Comparison of ENCODE assay signal across 7 mouse cellular contexts in the genomic region with DNA sequence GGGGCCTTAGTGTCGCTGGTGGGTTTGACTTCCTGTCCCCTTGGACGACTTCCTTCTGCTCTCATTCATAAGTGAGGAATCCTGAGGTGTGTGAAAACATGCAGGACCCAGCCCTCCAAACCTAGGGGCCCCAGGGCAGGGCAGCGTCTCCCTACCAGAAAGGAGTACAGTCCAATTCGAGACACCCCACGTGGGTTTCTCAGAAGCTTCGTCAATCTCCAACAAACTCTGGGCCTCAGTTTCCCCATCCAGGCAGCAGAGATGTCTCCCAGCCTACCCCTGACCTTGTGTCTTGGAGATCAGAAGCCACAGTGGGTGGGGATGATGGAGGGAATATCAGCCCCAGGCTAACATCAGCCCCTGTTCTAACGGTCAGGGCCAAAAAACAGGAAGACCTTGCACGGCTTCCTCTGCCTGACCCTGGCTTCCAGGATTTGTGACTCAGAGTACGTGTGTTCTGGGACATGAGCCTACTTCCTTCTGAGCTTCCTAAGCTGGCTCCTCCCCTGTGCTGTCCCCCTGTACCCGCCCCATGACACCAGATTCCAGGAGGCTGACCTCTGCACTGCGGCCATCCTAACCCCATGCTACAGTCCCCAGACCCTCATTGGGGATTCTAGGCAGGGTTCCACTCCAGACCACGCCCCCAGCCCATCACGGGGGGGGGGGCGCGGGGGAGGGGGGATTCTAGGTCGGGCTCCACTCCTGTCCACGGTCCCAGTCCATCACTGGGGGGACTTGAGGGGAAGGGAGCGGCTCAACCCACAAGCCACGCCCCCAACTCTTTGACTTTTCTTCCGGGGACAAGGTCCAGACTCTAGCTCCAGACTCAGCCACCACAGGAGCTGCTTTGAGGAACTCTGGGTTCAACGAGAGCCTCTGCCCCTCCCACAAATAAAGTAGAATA. TPM values are rescaled to one million over a fixed set of nuclear protein-coding genes. Genes with fewer than 3 reads are reported as not detected.
DNase-seq lines count a peak whose midpoint lies in the region; ATAC-seq and TF ChIP-seq lines count a peak whose summit lies in the region.

No protein-coding gene starts in this region.

- no peak for TF ChIP-seq CTCF in bone marrow, adult 2 months (IDR thresholded peaks at IDR 0.05; ENCODE audit: control insufficient read depth, insufficient read depth, low read length)
- no peak for TF ChIP-seq CTCF in intestine, postnatal 0 days (IDR thresholded peaks at IDR 0.05; ENCODE audit: low read depth)

- peak overlapping the region; percentile 5; the same call in 1 of the 2 replicates for H3K9ac ChIP-seq in ES-E14 (ENCODE audit: insufficient read depth, low read depth, low read length, poor library complexity, severe bottlenecking)
- no peak overlapping the region for H3K9ac ChIP-seq in intestine, postnatal 0 days (ENCODE audit: low read depth, low read length)
- H3K9ac ChIP-seq in neural tube, embryonic 14.5 days (replicated peaks; ENCODE audit: low read depth, low read length) = no peak overlapping the region

- H3K27ac ChIP-seq in ES-E14 (ENCODE audit: insufficient read depth, low read depth, low read length, poor library complexity, severe bottlenecking) = no peak overlapping the region
- peak overlapping the region; percentile 55 for H3K27ac ChIP-seq in bone marrow, adult 2 months (ENCODE audit: control insufficient read depth, insufficient read depth, low read depth, low read length, poor library complexity)
- H3K27ac ChIP-seq in intestine, postnatal 0 days (ENCODE audit: low read depth, low read length) = peak overlapping the region; percentile 88
- no peak overlapping the region for H3K27ac ChIP-seq in neural tube, embryonic 14.5 days (ENCODE audit: low read depth, low read length)

- H3K4me2 ChIP-seq in intestine, postnatal 0 days (replicated peaks; ENCODE audit: low read depth) = peak overlapping the region; percentile 90
- H3K4me2 ChIP-seq in neural tube, embryonic 14.5 days (ENCODE audit: low read depth, low read length) = peak overlapping the region; percentile 28; the same call in 1 of the 2 replicates

- 1% methylated on average over 19 of the region's 21 CpGs for WGBS in bone marrow, adult 2 months
- 14% methylated on average over 18 of the region's 21 CpGs for WGBS in intestine, postnatal 0 days
- WGBS in neural tube, embryonic 14.5 days = 21% methylated on average over 20 of the region's 21 CpGs

- no peaks in the 10 kb centered on the region for H3K36me3 ChIP-seq in ES-E14 (ENCODE audit: control insufficient read depth, insufficient read depth, low read length, poor library complexity, severe bottlenecking)
- H3K36me3 ChIP-seq in intestine, postnatal 0 days (ENCODE audit: control insufficient read depth, insufficient read depth) = peaks cover 12% of the 10 kb centered on the region
- peaks cover 13% of the 10 kb centered on the region; the same call in 1 of the 2 replicates for H3K36me3 ChIP-seq in neural tube, embryonic 14.5 days (ENCODE audit: control insufficient read depth, insufficient read depth, low read length)

- no peak for DNase-seq in ES-E14 (ENCODE audit: low read depth, low spot score)
- peak; percentile 84 to 94 for DNase-seq in heart, adult 18-20 months
- DNase-seq in lung, adult 18-20 months = peak; percentile 84 to 86
- DNase-seq in right cerebral cortex, postnatal 25 days = no peak

- ATAC-seq in intestine, postnatal 0 days = peak; percentile 91
- ATAC-seq in neural tube, embryonic 14.5 days (ENCODE audit: low read depth) = peak; percentile 14; the same call in 1 of the 2 replicates

- peaks cover 7% of the 10 kb centered on the region; the same call in 1 of the 2 replicates for H3K27me3 ChIP-seq in intestine, postnatal 0 days (replicated peaks; ENCODE audit: control insufficient read depth, insufficient read depth, low read length)
- no peaks in the 10 kb centered on the region for H3K27me3 ChIP-seq in neural tube, embryonic 14.5 days (ENCODE audit: control insufficient read depth, insufficient read depth, low read length)

- no peaks in the 10 kb centered on the region for H3K9me3 ChIP-seq in ES-E14 (ENCODE audit: control insufficient read depth, insufficient read depth, low read depth, low read length)
- no peaks in the 10 kb centered on the region for H3K9me3 ChIP-seq in intestine, postnatal 0 days (ENCODE audit: control insufficient read depth)
- no peaks in the 10 kb centered on the region for H3K9me3 ChIP-seq in neural tube, embryonic 14.5 days (ENCODE audit: control insufficient read depth, low read length)

- TF ChIP-seq POLR2A in bone marrow, adult 2 months (IDR thresholded peaks at IDR 0.05; ENCODE audit: borderline replicate concordance, control insufficient read depth, low read depth, low read length) = no peak

- H3K4me3 ChIP-seq in ES-E14 (ENCODE audit: insufficient read depth in 1 of 2, low read depth in 1 of 2, low read length in 2 of 2, poor library complexity in 1 of 2, severe bottlenecking in 1 of 2) = peak overlapping the region in 1 of 2 experiments; percentile 21; a peak in 1 of 4 replicates
- H3K4me3 ChIP-seq in bone marrow, adult 2 months (replicated peaks; ENCODE audit: control insufficient read depth, low read depth, low read length) = peak overlapping the region; percentile 70
- peak overlapping the region; percentile 37 for H3K4me3 ChIP-seq in intestine, postnatal 0 days (ENCODE audit: low read depth, low read length)
- no peak overlapping the region for H3K4me3 ChIP-seq in neural tube, embryonic 14.5 days (ENCODE audit: low read depth, low read length)

- H3K4me1 ChIP-seq in ES-E14 (ENCODE audit: control insufficient read depth in 2 of 2, insufficient read depth in 2 of 2, low read length in 2 of 2, poor library complexity in 1 of 2) = peaks cover 0 to 17% of the 10 kb centered on the region in 2 experiments; a peak in 2 of 4 replicates
- no peaks in the 10 kb centered on the region; the same call in 1 of the 2 replicates for H3K4me1 ChIP-seq in bone marrow, adult 2 months (ENCODE audit: control insufficient read depth, insufficient read depth, low read length)
- peaks cover 10% of the 10 kb centered on the region; the same call in 1 of the 2 replicates for H3K4me1 ChIP-seq in intestine, postnatal 0 days (replicated peaks; ENCODE audit: control insufficient read depth, insufficient read depth, low read length)
- H3K4me1 ChIP-seq in neural tube, embryonic 14.5 days (ENCODE audit: control insufficient read depth, insufficient read depth, low read length) = peaks cover 28% of the 10 kb centered on the region

- in situ Hi-C loops in ES-E14 (cut with MboI; ENCODE audit: low sequenced_read_pairs in 2 of 2, unreplicated experiment in 2 of 2) = no loop called here

TF ChIP-seq in ES-E14, 5 proteins besides CTCF, POLR2A, EP300 and RAD21:
- no peak for TF ChIP-seq ZC3H11A (IDR thresholded peaks at IDR 0.05; ENCODE audit: borderline replicate concordance, low read depth, low read length)
- TF ChIP-seq MAFK (IDR thresholded peaks at IDR 0.05; ENCODE audit: insufficient read depth, low read depth, low read length) = no peak
- no peak for TF ChIP-seq HCFC1 (IDR thresholded peaks at IDR 0.05; ENCODE audit: borderline replicate concordance, insufficient read depth, low read length)
- TF ChIP-seq ZNF384 (IDR thresholded peaks at IDR 0.05; ENCODE audit: low read depth, low read length) = no peak
- TF ChIP-seq CHD2 (IDR thresholded peaks at IDR 0.05; ENCODE audit: low read depth, low read length) = no peak

RNA-seq across cellular contexts. Expression of a gene that starts 6.4 kb away (rescaled TPM):
- 2.9 and 7.1 TPM in 2 replicates for total RNA-seq in ES-E14 (2012; rRNA removed)
- polyA plus RNA-seq in bone marrow, adult 2 months (2011; ENCODE audit: insufficient read depth, insufficient read length, low replicate concordance, missing spikeins) = 3.2 and 3.9 TPM in 2 replicates
- total RNA-seq in heart, adult 18-20 months (2021) = 10 to 100 TPM; 12.5 to 13.5 TPM
- polyA plus RNA-seq in intestine, postnatal 0 days (2015; fragmentation: Nextera tagmentation; extraction: Ambion mirVana) = 0.94 and 1.1 TPM in 2 replicates
- polyA plus RNA-seq in neural tube, embryonic 14.5 days (2014; fragmentation: Nextera tagmentation; extraction: Ambion mirVana) = 11.8 and 13.8 TPM in 2 replicates

RNA-seq across cellular contexts. Expression of a gene that starts 11.9 kb away (rescaled TPM):
- total RNA-seq in ES-E14 (2012; rRNA removed) = not detected in 2 replicates
- 22.7 and 50.0 TPM in 2 replicates for polyA plus RNA-seq in bone marrow, adult 2 months (2011; ENCODE audit: insufficient read depth, insufficient read length, low replicate concordance, missing spikeins)
- total RNA-seq in heart, adult 18-20 months (2021) = 10 to 100 TPM; 56.2 to 65.4 TPM
- 3.6 and 3.9 TPM in 2 replicates for polyA plus RNA-seq in intestine, postnatal 0 days (2015; fragmentation: Nextera tagmentation; extraction: Ambion mirVana)
- 0.24 TPM in 2 replicates for polyA plus RNA-seq in neural tube, embryonic 14.5 days (2014; fragmentation: Nextera tagmentation; extraction: Ambion mirVana)

RNA-seq across cellular contexts. Expression of a gene that starts 16.3 kb away (rescaled TPM):
- 1.4 and 2.1 TPM in 2 replicates for total RNA-seq in ES-E14 (2012; rRNA removed)
- polyA plus RNA-seq in bone marrow, adult 2 months (2011; ENCODE audit: insufficient read depth, insufficient read length, low replicate concordance, missing spikeins) = not detected in 2 replicates
- 100 to 1,000 TPM; 166 TPM for total RNA-seq in heart, adult 18-20 months (2021)
- 0.10 TPM in 1 of 2 replicates, not detected in the other for polyA plus RNA-seq in intestine, postnatal 0 days (2015; fragmentation: Nextera tagmentation; extraction: Ambion mirVana)
- 0.95 and 1.9 TPM in 2 replicates for polyA plus RNA-seq in neural tube, embryonic 14.5 days (2014; fragmentation: Nextera tagmentation; extraction: Ambion mirVana)

RNA-seq across cellular contexts. Expression of a gene that starts 24.1 kb away (rescaled TPM):
- total RNA-seq in ES-E14 (2012; rRNA removed) = 0.31 and 0.69 TPM in 2 replicates
- 0.52 and 3.4 TPM in 2 replicates for polyA plus RNA-seq in bone marrow, adult 2 months (2011; ENCODE audit: insufficient read depth, insufficient read length, low replicate concordance, missing spikeins)
- 100 to 1,000 TPM; 118 to 175 TPM for total RNA-seq in heart, adult 18-20 months (2021)
- polyA plus RNA-seq in intestine, postnatal 0 days (2015; fragmentation: Nextera tagmentation; extraction: Ambion mirVana) = 0.30 and 0.31 TPM in 2 replicates
- 0.19 and 0.28 TPM in 2 replicates for polyA plus RNA-seq in neural tube, embryonic 14.5 days (2014; fragmentation: Nextera tagmentation; extraction: Ambion mirVana)

RNA-seq across cellular contexts. Expression of a gene that starts 28.6 kb away (rescaled TPM):
- 1.3 and 1.7 TPM in 2 replicates for total RNA-seq in ES-E14 (2012; rRNA removed)
- polyA plus RNA-seq in bone marrow, adult 2 months (2011; ENCODE audit: insufficient read depth, insufficient read length, low replicate concordance, missing spikeins) = 0.63 and 1.7 TPM in 2 replicates
- 1 to 10 TPM; 1.3 to 1.5 TPM for total RNA-seq in heart, adult 18-20 months (2021)
- 4.6 and 5.1 TPM in 2 replicates for polyA plus RNA-seq in intestine, postnatal 0 days (2015; fragmentation: Nextera tagmentation; extraction: Ambion mirVana)
- polyA plus RNA-seq in neural tube, embryonic 14.5 days (2014; fragmentation: Nextera tagmentation; extraction: Ambion mirVana) = 9.2 and 9.9 TPM in 2 replicates

Comparison
In these comparisons a context has a peak if more than half of its experiments do, and no peak if none do; other contexts are left out.
1. DNase-seq: peak in heart, adult 18-20 months (2 of 2) and lung, adult 18-20 months (2 of 2); none in ES-E14 (single experiment) and right cerebral cortex, postnatal 25 days (single experiment).
2. H3K27ac ChIP-seq: peak in bone marrow, adult 2 months (single experiment) and intestine, postnatal 0 days (single experiment); none in ES-E14 (single experiment) and neural tube, embryonic 14.5 days (single experiment).